Mouse (Mus musculus): ENCODE results near the gene Ece1.
A peak's percentile ranks its signal among the peaks of the same experiment; 100 is the strongest.

Gene Ece1

DNA sequence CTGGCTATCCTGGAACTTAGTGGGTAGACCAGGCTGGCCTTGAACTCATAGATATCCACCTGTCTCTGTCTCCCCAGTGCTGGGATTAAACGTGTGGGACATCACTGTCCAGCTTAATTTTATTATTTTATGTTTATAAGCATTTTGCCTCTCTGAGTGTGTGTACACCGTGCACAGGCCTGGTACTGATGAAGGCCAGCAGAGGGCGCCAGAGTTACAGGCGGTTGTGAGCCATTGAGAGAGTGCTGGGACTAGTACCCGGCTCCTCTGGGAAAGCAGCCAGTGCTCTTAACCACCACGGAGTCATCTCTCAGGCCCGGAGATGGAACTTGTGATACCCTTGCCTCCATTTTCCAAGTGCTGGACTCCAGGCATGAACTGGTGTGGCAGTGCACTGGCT lies 4.9 kb upstream of the Ece1 start:
- DNase-seq (ENCODE audit: low spot score): peak; percentile 62

DNA sequence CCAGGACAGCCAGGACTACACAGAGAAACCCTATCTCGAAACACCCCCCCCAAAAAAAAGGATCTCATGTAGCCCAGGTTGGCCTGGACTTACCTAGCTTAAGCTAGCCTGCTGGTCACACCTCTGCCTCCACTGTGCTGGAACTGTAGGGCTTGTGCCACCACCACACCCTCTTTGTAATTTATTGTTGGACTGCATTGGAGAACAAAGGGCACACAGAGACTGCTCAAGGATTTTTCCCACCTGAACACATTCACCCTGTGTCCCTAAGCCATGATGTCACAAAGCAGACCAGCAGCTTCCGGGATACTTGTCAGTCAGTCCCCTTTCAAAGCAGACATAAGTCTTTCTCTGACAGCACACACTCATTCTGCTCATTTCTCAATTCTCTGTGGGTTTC lies 3.7 kb upstream of the Ece1 start:
- no peak for DNase-seq (ENCODE audit: low spot score)

DNA sequence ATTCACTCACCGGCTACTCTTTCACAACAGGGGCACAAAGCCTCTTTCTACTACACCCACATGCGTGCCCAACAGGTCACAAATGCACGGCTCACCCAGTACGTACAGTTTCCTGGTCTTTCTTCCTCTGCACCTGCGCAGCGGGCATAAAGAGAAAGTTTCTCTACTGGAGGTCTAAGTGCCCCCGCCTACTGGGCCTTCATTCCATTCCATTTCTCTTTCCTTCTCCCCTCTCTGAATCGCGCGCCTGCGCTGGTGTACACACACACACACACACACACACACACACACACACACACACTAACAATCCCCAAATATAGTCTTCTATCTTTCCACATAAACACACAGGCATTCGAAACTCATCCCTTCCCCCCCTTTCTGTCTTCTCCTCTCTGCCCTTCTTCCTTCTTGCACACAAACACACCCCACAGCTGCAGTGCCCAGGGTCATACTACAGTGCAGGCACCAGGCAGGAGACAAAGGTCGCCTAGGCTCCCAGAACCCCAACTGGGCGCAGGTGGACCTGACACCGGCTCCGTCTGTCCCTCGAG lies 501 bp upstream of the Ece1 start:
- no peak for DNase-seq (ENCODE audit: low spot score)

DNA sequence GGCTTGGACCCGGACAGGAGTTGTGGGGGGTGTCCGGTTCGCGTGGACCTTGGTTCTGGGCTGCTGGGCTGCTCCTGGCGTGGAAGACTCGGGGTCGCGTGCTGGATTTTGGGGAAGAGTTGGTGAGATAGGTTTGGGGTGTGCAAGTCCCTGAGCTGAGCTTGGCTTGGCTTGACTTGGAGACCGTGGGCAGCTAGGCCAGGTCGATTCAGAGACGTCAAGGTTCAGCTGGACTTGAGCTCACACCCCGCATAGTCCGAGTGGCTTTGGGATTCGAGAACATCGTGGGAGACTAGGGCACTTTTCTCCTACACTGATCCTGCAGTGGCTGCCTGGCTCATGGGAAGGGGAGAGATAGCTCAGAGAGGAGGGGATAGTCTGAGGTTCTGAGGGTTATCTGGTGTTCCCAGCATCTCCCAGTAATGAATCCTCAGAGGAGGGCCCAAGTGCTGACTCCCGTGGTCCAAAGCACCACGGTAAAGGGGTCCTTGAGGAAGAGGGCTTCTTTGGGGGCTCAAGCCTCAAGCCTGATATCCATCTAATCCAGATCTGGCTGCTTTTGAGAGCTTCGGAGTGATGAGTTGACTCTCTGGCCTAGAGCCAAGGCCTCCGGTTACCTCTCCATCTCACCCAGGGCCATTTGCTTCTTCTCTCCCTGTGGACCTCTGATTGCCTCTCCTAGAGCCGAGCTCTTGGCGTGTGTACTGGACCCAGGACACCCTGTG lies 641 bp downstream of the Ece1 start:
- DNase-seq (ENCODE audit: low spot score): no peak

DNA sequence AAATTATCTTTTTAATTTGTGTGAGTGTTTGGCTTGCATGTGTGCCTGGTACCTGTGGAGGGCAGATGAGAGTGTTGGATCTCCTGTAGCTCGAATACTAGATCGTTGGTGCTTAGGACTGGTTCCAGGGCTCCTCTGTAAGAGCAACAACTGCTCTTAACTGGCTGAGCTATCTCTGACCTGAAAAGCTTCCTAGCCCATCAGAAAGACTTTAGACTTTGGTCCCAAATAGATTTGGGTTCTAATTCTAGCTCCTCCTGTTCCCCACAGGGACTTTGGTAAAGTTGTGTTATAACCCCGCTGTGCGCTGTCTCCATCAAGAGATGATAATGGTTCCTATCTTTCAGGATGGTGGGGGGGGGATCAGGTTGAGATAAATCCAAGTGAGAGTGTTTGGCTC lies 2.0 kb downstream of the Ece1 start:
- DNase-seq (ENCODE audit: low spot score): no peak

DNA sequence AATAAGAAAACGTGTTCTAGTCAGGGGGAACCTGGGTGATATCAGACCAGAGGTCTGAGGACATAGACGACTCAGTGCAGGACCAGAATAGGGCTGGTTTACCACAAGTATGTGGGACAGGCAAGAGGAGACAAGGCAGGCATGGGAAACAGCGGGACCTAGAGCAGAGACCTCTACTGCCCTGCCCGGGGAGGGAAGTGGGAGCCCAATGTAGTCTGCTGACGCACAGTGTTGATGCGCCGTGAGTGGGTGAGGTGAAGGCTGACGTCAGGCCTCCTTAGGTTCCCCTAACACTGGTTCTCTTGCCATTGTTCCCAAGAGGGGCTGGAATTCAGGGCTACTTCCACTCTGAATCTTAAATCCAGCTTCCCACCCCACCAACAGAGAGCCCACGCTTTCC lies 2.7 kb downstream of the Ece1 start:
- DNase-seq (ENCODE audit: low spot score): no peak

DNA sequence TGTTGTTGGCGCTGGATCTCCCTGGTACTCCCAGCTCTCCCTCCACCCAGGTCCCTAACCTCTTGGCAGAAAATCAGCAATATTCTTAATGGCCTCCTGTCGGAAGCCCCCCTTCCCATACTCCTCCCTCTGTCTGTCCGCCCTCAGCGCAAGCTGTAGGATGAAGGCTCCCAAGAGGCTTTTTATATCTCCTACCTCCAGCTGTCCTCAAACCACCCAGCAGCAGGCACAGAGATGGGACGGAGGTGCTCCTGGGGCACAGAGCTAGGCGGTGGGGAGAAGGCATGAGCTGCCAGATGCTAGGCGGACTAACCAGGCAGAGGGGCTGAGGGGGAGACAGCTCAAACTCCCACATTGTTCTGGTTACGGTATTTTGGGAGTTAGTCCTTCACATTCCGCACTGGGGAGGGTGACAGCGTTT lies 3.2 kb downstream of the Ece1 start:
- DNase-seq (ENCODE audit: low spot score): no peak

DNA sequence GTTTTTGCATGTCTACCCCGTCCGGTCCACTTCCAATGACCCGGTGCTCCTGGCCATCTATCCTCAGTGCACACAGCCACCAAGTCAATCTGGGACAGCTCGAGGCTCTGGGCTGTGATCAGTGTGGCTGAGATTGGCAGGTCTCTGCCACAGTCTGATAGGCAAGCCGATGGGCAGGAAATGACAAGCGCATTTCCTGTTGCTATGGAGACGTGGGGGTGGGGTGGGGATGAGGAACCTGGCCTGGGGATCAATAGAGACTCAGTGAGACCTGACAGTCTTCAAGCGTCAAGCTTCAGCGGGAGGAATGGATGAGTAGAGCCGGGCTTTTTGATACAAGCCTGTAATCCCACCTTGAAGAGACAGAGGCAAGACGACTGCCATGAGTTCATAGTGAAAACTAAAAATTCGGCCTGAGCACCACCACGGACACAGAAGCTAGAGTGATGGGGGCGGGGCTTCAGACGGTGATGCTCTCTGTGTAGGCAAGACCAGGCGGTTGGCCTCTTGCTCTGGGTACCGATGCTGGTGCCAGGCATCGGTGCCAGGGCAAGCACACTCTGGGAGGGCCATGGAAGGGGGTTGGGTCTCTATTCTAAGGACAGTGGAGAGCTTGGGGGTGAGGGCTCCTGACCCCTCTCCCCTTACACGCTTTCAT lies 4.3 kb downstream of the Ece1 start:
- no peak for DNase-seq (ENCODE audit: low spot score)

DNA sequence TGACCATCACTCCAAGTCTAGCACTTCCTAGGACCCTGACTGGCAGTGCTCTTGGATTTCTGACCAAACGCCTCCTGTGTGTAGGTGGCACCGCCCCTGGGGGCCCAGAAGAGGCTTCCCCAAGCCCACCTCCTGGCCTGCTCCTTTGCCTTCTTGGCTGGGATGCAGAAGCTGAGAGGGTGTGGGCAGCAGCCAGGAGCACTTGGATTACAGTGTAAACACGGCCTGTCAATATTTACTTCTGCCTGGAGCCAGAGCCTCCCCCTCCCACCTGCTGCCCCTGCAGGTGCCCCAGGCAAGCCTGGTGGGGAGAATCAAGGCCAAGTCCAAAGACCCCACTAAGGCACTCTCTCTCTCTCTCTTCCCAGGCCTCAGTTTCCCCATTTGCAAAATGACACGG lies 5.2 kb downstream of the Ece1 start:
- no peak for DNase-seq (ENCODE audit: low spot score)

DNA sequence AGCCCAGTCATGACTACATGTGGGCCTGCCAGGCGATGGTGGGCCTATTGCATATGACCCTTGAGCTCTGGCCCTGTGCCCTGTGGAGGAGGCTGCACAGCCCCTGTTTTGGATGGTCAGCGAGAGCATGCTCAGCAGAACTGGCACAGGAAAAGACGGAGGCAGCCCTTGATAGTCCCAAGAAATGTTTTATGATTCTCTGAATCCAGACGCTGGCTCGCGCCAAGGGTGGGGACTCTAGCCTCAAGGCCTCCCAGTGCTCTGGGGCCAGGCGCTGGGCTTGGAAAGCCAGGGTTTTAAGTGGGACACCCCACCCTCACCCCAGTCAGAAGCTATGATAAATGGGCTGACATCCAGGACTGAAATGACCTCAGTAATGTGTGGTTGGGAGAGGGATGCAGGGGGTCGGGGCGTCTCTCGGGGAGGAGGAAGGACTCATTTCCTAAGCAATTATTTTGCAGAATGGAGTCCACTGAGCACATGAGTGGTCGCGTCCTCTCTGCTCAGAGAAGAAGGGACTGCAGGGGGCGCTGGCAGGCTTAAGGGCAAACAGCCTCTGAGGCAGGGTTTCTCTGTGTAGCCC lies 5.7 kb downstream of the Ece1 start:
- DNase-seq (ENCODE audit: low spot score): peak; percentile 38

DNA sequence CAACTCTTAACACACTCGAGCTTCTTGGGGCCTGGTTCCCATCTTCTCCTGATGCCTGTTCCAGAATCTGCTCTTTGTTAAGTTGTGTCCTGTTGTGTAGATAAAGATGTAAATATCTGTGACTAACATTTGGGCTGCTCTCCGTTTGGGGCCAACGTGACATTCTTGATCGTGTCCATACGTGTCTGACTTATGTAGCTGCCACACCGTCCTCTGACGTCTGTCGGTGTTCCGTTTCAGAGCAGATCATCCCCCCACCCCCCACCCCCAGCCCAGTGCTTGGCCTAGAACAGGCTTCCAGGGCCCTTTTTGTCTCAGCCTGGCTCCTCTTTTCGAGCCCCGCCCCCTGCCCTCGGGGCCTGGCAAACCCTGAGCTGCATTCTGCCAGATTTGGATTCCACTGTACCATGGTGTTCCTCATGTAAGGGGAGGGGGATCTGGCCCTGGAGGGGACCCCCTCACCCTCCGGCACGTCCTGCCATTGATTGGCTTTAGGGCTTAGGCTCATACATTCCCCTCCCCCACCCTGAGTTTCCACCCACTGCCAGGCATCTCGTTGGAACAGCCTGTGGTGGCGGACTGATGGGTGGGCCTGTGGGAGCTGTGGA lies 7.7 kb downstream of the Ece1 start:
- no peak for DNase-seq (ENCODE audit: low spot score)

DNA sequence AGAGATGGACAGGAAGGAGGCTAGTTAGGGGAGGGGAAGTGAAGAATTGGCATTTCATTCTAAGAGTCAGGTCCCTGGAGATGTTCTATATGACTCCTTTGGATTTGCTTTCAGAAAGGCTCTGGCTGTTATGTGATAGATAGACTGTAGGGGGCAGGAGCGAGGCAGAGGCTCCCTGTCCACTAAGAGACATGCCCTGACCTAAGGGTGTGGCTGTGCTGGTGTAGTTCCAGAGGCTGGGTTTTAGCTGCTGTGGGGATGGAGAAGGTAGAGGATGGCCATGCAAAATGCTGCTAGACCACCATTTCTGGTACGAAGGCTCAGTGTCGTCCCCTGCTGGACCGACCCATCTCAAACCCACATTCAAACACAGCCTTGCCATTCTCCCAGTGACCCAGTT lies 8.9 kb downstream of the Ece1 start:
- DNase-seq (ENCODE audit: low spot score): no peak

DNA sequence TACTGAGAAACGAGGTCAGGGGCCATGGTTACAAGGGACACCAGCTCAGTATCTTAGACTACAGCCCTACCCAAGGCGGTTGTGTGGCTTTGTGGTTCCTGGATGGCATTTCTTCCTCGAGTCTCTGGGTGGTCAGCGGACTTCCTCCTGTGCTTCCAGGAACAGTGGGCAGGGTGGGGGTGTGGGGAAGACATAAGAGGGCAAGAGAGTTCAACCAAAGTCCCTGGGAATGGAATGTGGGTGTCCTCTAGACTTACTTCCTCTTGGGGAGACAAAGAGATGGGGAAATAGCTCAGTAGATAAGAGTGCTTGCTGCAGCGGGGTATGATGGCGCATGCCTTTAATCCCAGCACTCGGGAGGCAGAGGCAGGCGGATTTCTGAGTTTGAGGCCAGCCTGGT lies 9.4 kb downstream of the Ece1 start:
- DNase-seq (ENCODE audit: low spot score): no peak

DNA sequence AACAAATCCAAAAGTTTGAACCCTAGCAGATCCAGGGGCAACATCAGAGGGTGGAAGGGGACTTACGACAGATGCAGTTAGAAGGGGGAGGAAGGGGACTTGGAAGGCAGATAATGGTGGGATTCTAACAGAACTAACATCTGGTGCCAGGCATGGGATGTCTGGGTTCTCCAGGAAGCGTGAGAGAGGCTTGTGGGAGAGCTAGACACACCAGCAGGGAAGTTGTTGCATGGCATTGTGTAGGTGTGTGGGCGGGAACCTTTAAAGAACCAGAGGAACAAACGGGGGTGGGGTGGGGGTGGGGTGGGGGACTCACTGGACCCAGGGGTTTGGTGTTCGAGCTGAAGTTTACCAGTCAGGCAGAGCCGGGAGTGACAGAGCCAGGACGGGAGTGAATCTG lies 12.3 kb downstream of the Ece1 start:
- DNase-seq (ENCODE audit: low spot score): no peak

DNA sequence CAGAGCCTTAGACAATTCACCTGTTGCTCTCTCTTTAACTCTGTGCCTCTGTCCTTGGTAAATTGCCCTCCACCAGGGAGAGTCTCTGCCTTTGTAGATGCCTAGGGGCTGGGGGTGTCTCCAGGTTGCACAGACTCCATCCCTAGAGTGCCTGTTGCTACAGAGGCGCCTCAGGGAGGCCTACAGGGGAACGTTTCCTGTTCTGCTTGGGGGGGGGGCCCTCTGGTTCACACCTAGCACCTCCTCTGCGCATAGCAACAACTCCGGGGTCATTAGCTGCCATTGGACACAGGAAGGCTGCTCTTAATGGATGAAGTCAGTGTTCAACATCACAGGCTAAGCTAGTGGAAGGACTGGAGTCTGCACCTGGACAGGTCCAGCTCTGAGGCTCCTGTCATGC lies 12.8 kb downstream of the Ece1 start:
- DNase-seq (ENCODE audit: low spot score): no peak

DNA sequence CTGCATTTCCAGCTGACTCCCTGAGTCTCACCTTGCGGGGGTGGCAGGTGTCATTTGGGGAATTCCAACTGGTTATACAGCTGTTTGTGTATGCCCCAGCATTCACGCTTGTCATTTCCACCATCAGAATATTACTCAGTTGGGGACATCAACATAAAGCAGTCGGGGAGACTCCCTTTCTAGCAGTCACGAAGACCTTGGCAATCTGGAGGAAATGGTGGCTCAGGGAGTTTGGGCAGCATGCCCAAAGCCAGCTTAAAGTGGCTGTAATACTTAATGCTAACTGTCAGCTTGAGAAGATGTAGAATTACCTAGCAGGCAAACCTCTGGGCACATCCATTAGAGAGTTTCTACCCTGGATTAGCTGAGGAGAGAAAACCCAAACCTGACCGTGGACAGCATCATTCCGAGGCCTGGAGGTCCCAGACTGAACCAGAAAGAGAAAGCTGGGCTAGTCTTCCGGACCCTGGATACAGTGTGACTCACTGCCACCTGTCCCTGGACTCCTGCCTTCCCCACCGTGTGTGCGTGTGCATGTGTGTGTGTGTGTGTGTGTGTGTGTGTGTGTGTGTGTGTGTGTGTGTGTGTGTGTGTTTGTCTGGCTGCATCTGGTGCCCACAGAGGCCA lies 13.5 kb downstream of the Ece1 start:
- no peak for DNase-seq (ENCODE audit: low spot score)

DNA sequence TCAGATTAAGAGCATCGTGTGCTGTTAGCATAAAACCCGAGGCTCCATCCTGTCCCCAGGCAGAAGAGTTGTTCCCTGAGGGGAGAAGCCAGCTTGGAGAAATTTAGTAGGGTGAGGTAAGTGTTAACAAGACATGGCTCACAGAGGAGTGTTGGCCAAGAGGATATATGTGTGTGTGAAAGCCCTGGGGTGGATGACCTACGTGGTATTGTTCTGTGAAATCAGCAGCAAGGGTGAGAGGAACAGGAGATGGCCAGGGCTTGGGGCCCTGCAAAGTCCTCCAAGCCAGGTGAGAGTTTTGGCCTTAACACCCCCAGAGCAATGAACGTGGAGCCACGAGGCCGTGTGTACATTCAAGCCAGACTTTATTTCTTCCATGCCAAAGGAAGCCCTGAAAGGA lies 14.8 kb downstream of the Ece1 start:
- no peak for DNase-seq (ENCODE audit: low spot score)

DNA sequence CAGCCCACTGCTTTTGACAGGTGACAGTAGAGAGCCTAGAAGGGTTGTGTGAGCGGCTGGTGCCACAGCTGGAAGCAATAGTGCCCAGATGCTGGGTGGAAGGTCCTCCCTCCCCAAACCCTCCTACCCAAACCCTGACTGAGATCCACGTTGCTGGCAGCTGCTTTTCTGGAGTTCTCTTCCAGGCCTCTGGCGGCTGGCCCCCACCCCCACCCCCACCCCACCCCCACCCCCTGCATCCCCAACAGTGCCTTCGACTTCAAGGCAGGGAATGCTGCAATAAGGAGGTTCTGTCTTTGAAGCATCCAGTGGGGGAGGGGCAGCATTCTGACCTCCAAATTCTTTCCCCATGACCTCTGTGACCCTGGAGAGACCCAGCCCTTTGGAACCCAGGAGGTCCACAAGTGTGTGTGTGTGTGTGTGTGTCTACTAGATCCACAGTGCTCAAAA lies 15.4 kb downstream of the Ece1 start:
- no peak for DNase-seq (ENCODE audit: low spot score)

DNA sequence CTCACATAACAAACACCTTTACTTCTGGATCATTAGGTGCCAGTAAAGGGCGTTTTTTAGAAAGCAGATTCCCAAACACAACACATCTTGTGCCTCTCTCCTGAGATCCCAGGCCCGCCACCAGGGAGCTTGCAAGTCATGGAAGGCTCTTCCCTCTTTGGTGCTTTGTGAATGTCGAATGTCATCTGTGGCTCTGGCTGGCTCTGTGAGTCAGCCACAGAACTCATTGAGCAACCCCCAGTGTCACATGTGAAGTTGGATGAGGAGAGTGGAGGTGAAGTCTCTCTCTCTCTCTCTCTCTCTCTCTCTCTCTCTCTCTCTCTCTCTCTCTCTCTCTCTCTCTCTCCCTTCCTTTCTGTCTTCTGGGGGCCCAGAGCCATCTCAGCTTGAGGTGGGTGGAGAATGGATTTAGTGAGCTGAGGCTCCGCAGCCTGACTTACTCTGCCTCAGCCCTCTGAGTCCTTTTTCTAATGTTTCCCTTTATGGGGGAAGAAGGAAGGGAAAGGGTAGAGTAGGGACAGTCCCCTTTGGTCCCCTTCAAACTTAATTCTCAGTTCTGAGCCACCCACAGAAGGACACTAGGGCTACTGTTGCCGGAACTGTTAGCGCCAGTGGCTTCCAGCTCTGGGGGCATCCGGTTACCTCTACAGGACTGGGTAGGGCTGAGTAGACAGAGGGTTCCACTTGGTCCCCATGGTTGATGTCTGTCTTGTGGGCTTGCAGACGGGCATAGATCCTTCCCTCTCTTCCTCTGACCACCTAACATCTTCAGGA lies 17.5 kb downstream of the Ece1 start:
- no peak for DNase-seq (ENCODE audit: low spot score)

DNA sequence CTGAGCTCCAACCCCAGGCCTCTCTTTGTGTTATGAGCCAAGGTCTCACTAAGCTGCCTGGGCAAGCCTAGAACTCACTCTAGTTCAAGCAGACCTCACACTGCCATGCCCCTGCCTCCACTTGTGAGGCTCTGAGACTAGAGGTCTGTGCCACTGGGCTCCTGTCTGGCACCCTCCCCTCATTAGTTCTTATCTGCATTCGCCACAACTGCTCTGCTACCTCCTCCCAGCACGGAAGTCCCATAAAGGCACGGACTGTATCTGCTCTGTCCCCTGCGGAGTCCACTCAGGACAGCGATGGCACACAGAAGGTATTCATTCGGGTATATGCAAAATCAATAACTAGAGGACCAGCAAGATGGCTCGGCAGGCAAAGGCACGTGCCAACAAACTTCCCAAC lies 19.4 kb downstream of the Ece1 start:
- no peak for DNase-seq (ENCODE audit: low spot score)

DNA sequence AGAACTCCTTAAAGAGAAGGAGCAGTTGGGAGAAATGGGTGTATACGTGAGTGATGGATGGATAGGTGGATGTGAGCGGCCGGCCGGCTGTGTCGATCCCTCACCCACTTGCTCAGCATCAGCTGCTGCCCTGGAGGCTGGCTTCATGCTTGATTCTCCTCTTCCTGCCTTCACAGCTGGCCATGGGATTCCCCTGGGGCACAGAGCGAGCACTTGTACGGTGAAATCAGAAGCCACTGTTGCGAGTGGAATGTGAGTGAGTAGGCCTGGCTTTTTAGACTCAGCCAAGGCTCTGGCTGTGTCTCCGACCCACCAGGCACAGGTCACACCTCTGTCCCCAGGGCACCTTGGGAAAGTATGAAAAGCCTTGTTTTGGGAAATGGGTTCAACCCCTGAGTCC lies 20.6 kb downstream of the Ece1 start:
- DNase-seq (ENCODE audit: low spot score): no peak

Data from testis, postnatal 14 days (tissue).